Mouse (Mus musculus): ENCODE results near the gene Wipi1.

GRCm38 (mm10) chr11:109545265-109545664 is 66.5 kb downstream of the Wipi1 start:
- TF ChIP-seq POLR2A (IDR thresholded peaks at IDR 0.05; ENCODE audit: control insufficient read depth, extremely low read depth, insufficient read depth, low read length, poor library complexity): no peak
- TF ChIP-seq CTCF (IDR thresholded peaks at IDR 0.05; ENCODE audit: borderline replicate concordance, control insufficient read depth, extremely low read depth, insufficient read depth, low read length, poor library complexity): no peak
